Mouse (Mus musculus): ENCODE measurements around the gene Hk2. TPM values are rescaled to one million over a fixed set of nuclear protein-coding genes. Genes with fewer than 3 reads are reported as not detected.

Hk2 gene
- polyA plus RNA-seq, 2 experiments = 14.2 to 18.5 TPM

DNA sequence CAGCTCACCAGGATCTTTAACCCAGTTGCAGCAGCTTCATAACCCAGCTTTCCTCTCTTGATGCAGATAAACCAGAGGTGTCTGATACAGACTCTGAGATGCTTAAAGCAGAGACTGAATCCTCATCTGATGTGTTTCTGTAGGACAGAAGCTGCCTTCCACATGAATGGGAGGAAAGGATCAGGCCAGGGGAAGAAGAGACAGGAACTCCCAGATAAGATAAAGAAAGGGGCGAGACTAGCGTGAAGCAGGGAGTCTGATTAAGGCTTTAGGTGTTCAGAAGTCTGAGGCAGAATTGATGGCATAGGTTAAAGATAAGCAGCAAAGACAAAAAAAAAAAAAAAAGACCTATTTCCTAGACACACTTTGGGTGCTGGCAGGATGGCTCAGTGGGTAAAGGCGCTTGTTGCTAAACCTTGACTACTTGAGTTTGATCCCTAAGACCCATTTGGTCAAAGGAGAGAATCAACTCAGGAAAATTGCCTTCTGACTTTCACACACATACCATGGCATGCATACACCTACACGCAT lies 2.9 kb upstream of the Hk2 start:
- Histone ChIP-seq H3K27ac (replicated peaks; ENCODE audit: low read depth, low read length) (no peak overlapping the region), H3K4me2 (replicated peaks; ENCODE audit: low read depth, low read length, severe bottlenecking) (no peak overlapping the region)
- no peak for DNase-seq (ENCODE audit: low spot score)

DNA sequence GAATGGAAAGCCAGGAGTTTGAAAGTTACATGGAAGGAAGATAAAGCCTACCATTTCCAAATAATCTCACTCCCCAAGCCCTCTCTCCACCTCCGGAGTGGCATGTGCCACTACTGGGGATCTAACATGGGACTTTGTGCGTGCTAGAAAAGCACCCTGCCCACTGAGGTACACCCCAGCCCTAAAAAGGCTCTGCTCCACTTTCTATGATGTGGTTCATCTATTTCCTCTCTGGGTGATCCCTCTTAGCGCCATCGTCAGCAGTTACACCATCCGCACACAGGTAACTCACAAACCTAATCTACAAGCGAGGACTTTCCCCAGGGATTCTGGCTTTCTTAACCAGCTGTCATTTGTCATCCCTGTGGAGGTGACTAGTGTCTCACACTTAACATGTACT lies 1.1 kb upstream of the Hk2 start:
- Histone ChIP-seq H3K27ac (replicated peaks; ENCODE audit: low read depth, low read length) (no peak overlapping the region), H3K9ac (ENCODE audit: low read depth, low read length, severe bottlenecking) (no peak overlapping the region), H3K36me3 (ENCODE audit: control insufficient read depth, insufficient read depth, low read length) (no peaks in the 10 kb centered on the region), H3K4me1 (ENCODE audit: control insufficient read depth, insufficient read depth, low read length) (peaks cover 9% of the 10 kb centered on the region), H3K27me3 (ENCODE audit: control insufficient read depth, insufficient read depth, low read length) (no peaks in the 10 kb centered on the region), H3K9me3 (ENCODE audit: control insufficient read depth, low read length) (no peaks in the 10 kb centered on the region), H3K4me2 (replicated peaks; ENCODE audit: low read depth, low read length, severe bottlenecking) (no peak overlapping the region), H3K4me3 (replicated peaks; ENCODE audit: low read length) (no peak overlapping the region)
- ATAC-seq (ENCODE audit: low FRiP score, low read depth) = no peak
- no peak for DNase-seq (ENCODE audit: low spot score)
- no peak for TF ChIP-seq POLR2A (IDR thresholded peaks at IDR 0.05; ENCODE audit: borderline replicate concordance, extremely low read depth, insufficient read depth, insufficient read length)
- 86% methylated on average over 6 of the region's 6 CpGs for WGBS

More for the DNA sequence above, 2.9 kb upstream of the Hk2 start:
- 87% methylated on average over 4 of the region's 4 CpGs for WGBS
- H3K9ac ChIP-seq (ENCODE audit: low read depth, low read length, severe bottlenecking) = no peak overlapping the region
- ATAC-seq (ENCODE audit: low FRiP score, low read depth) = no peak
- H3K9me3 ChIP-seq (ENCODE audit: control insufficient read depth, low read length) = no peaks in the 10 kb centered on the region
- no peaks in the 10 kb centered on the region for H3K27me3 ChIP-seq (ENCODE audit: control insufficient read depth, insufficient read depth, low read length)
- no peak for TF ChIP-seq POLR2A (IDR thresholded peaks at IDR 0.05; ENCODE audit: borderline replicate concordance, extremely low read depth, insufficient read depth, insufficient read length)
- peaks cover 5% of the 10 kb centered on the region for H3K4me1 ChIP-seq (ENCODE audit: control insufficient read depth, insufficient read depth, low read length)
- H3K4me3 ChIP-seq (replicated peaks; ENCODE audit: low read length) = no peak overlapping the region
- H3K36me3 ChIP-seq (ENCODE audit: control insufficient read depth, insufficient read depth, low read length) = no peaks in the 10 kb centered on the region

DNA sequence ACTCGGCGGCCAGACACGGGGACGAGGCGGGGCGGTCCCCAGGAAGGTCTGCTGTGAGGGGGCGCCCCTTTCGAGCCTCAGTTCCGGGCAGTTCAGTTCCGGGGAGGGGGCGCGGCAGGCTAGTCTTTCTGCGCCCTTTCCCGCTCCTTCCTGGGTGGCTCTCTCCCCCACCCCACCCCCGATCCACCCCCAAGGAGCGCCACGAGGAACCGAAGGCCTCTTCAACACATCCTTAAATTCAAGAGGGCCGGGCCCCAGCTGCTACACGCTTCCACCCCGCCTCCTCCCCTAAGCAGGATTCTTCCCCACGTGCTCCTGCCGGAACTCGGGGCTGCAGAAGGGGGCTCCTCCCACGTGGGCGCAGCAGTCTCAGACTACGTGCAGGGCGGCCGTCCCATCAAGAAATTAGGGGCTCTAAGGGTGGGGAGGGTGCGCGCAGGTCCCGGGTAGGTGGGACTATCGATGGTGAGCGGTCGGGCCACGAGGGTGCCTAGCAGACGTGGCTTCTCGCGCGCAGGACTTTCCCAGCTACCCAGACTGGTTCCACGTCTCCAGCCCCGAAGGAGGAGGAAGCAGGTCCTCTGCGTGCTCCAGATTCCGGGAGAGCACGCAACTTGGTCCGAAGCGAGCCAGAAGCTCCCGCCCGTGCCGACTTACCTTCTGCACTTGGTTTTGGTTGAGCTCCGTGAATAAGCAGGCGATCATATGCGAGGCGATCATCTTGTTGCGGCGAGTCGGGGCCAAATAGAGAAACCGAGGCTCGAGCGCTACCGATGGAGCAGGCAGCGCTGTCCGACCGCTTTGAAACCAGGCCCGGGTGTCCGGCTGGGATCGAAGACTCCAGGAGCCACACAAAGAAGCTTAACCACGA lies 758 bp downstream of the Hk2 start:
- H3K4me3 ChIP-seq (replicated peaks; ENCODE audit: low read length) = peak overlapping the region; percentile 50
- DNase-seq (ENCODE audit: low spot score) = peak; percentile 71
- no peaks in the 10 kb centered on the region for H3K36me3 ChIP-seq (ENCODE audit: control insufficient read depth, insufficient read depth, low read length)
- WGBS = under 1% methylated on average over 60 of the region's 68 CpGs
- H3K9ac ChIP-seq (ENCODE audit: low read depth, low read length, severe bottlenecking) = peak overlapping the region; percentile 55
- no peaks in the 10 kb centered on the region for H3K27me3 ChIP-seq (ENCODE audit: control insufficient read depth, insufficient read depth, low read length)
- peak overlapping the region; percentile 59 for H3K27ac ChIP-seq (replicated peaks; ENCODE audit: low read depth, low read length)
- TF ChIP-seq POLR2A (IDR thresholded peaks at IDR 0.05; ENCODE audit: borderline replicate concordance, extremely low read depth, insufficient read depth, insufficient read length) = no peak
- no peaks in the 10 kb centered on the region for H3K9me3 ChIP-seq (ENCODE audit: control insufficient read depth, low read length)
- peaks cover 11% of the 10 kb centered on the region for H3K4me1 ChIP-seq (ENCODE audit: control insufficient read depth, insufficient read depth, low read length)
- H3K4me2 ChIP-seq (replicated peaks; ENCODE audit: low read depth, low read length, severe bottlenecking) = peak overlapping the region; percentile 77
- peak; percentile 66 for ATAC-seq (ENCODE audit: low FRiP score, low read depth)

DNA sequence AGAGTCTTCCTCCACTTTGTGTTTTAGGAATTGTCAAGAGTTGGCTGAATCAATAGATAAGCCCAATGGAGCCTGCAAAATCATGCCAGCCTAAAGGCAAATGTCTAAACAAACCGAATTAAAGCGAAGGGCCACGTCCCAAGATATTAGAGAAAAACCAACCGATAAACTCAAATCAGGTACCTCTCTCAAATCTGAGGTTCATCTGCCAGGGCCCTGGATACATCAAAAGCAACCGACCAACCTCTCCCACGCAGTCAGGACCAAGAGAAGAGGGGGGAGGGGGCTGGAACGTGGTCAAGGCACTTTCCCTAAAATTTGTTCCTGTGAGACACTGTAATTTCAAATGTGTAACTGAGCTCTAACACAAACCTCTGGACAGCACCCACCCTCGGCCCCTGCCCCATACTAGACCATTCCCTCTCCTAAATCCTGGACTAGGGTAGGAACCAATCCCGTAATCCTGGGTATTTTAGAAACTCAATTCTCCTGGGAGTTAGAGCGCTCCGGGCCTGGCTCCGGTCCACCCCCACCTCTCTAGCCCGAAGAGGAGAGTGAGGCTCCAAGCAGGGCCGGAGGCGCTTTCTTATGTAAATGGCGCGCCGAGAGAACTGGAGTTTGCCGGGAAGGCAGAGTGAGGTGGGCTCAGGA lies 1.7 kb downstream of the Hk2 start:
- DNase-seq (ENCODE audit: low spot score) = peak; percentile 48
- peaks cover 11% of the 10 kb centered on the region for H3K4me1 ChIP-seq (ENCODE audit: control insufficient read depth, insufficient read depth, low read length)
- H3K4me3 ChIP-seq (replicated peaks; ENCODE audit: low read length) = peak overlapping the region; percentile 50
- no peak overlapping the region; the same call in 1 of the 2 replicates for H3K27ac ChIP-seq (replicated peaks; ENCODE audit: low read depth, low read length)
- no peak for TF ChIP-seq POLR2A (IDR thresholded peaks at IDR 0.05; ENCODE audit: borderline replicate concordance, extremely low read depth, insufficient read depth, insufficient read length)
- H3K27me3 ChIP-seq (ENCODE audit: control insufficient read depth, insufficient read depth, low read length) = no peaks in the 10 kb centered on the region
- peak overlapping the region; percentile 55 for H3K9ac ChIP-seq (ENCODE audit: low read depth, low read length, severe bottlenecking)
- H3K36me3 ChIP-seq (ENCODE audit: control insufficient read depth, insufficient read depth, low read length) = no peaks in the 10 kb centered on the region
- peak overlapping the region; percentile 77 for H3K4me2 ChIP-seq (replicated peaks; ENCODE audit: low read depth, low read length, severe bottlenecking)
- no peaks in the 10 kb centered on the region for H3K9me3 ChIP-seq (ENCODE audit: control insufficient read depth, low read length)
- under 1% methylated on average over 19 of the region's 19 CpGs for whole genome bisulfite sequencing
- ATAC-seq (ENCODE audit: low FRiP score, low read depth) = no peak

DNA sequence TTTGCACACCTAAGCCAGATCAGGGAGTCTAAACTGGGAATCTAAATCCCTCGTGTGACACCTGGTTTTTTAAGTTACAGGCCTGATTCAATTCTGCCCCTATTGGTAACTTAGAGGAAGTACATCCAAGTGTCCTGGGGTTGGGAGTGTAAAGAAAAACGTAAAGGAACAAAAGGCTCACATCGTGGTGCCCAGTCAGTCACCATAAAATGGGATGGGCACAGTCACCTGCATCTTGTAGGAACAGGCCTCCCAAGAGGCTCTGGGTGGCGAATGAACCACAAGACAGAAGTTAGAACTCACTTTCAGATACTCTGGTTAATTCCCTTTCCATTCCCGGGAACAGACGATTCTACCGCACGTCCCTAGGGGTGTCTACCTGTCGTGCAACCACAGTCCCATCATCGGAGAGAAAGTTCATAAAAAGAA lies 2.3 kb downstream of the Hk2 start:
- H3K27ac ChIP-seq (replicated peaks; ENCODE audit: low read depth, low read length) = no peak overlapping the region
- DNase-seq (ENCODE audit: low spot score) (peak; percentile 40), ATAC-seq (ENCODE audit: low FRiP score, low read depth) (no peak)
- H3K27me3 ChIP-seq (ENCODE audit: control insufficient read depth, insufficient read depth, low read length) = no peaks in the 10 kb centered on the region
- peaks cover 11% of the 10 kb centered on the region for H3K4me1 ChIP-seq (ENCODE audit: control insufficient read depth, insufficient read depth, low read length)
- peak overlapping the region; percentile 50 for H3K4me3 ChIP-seq (replicated peaks; ENCODE audit: low read length)
- 1% methylated on average over 10 of the region's 10 CpGs for WGBS
- no peak for TF ChIP-seq POLR2A (IDR thresholded peaks at IDR 0.05; ENCODE audit: borderline replicate concordance, extremely low read depth, insufficient read depth, insufficient read length)
- peak overlapping the region; percentile 77 for H3K4me2 ChIP-seq (replicated peaks; ENCODE audit: low read depth, low read length, severe bottlenecking)
- H3K36me3 ChIP-seq (ENCODE audit: control insufficient read depth, insufficient read depth, low read length) = no peaks in the 10 kb centered on the region
- no peaks in the 10 kb centered on the region for H3K9me3 ChIP-seq (ENCODE audit: control insufficient read depth, low read length)
- H3K9ac ChIP-seq (ENCODE audit: low read depth, low read length, severe bottlenecking) = no peak overlapping the region

Measured in limb, embryonic 14.5 days (tissue).